Mouse (Mus musculus): Measurements from ENCODE around the gene Flt4. TPM values are rescaled to one million over a fixed set of nuclear protein-coding genes. Genes with fewer than 3 reads are reported as not detected.
"Not testable (repeated sequence)": the region's sequence is repeated elsewhere in the genome, so short reads cannot be mapped to it uniquely, and the experiment has no call there.

The Flt4 gene
- 4.8 and 7.3 TPM in 2 replicates for polyA plus RNA-seq (2012; rRNA removed)

- 3% methylated on average over 61 of the region's 61 CpGs for WGBS
- DNase-seq (ENCODE audit: low read depth, low spot score), result not testable (repeated sequence)
Measured at GRCm38 (mm10) chr11:49608938-49609867, at the start of gene Flt4. Gene Flt4 (plus strand): TSS chr11:49609263.

GRCm38 (mm10) chr11:49575054-49575453 is 34.0 kb upstream of the Flt4 start:
- 29% methylated on average over 2 of the region's 2 CpGs for WGBS
- DNase-seq (ENCODE audit: low read depth, low spot score), result not testable (repeated sequence)

- WGBS, result 64% methylated on average over 8 of the region's 8 CpGs
- not testable (repeated sequence) for DNase-seq (ENCODE audit: low read depth, low spot score)
Measured at GRCm38 (mm10) chr11:49580452-49580851, 28.6 kb upstream of the Flt4 start.

GRCm38 (mm10) chr11:49590213-49590612 is 18.9 kb upstream of the Flt4 start:
- 89% methylated on average over 19 of the region's 19 CpGs for WGBS
- no peak for DNase-seq (ENCODE audit: low read depth, low spot score)

- WGBS, result 67% methylated on average over 2 of the region's 2 CpGs
- not testable (repeated sequence) for DNase-seq (ENCODE audit: low read depth, low spot score)
Measured at GRCm38 (mm10) chr11:49597149-49597548, 11.9 kb upstream of the Flt4 start.

- not testable (repeated sequence) for DNase-seq (ENCODE audit: low read depth, low spot score)
Measured at GRCm38 (mm10) chr11:49608306-49608705, 757 bp upstream of the Flt4 start.

GRCm38 (mm10) chr11:49609868-49610824 is 1.1 kb downstream of the Flt4 start:
- WGBS, result 2% methylated on average over 52 of the region's 52 CpGs
- not testable (repeated sequence) for DNase-seq (ENCODE audit: low read depth, low spot score)

More at GRCm38 (mm10) chr11:49608306-49608705, 757 bp upstream of the Flt4 start:
- WGBS, result 87% methylated on average over 5 of the region's 5 CpGs

- WGBS, result 18% methylated on average over 3 of the region's 3 CpGs
- not testable (repeated sequence) for DNase-seq (ENCODE audit: low read depth, low spot score)
Measured at GRCm38 (mm10) chr11:49611349-49611748, 2.3 kb downstream of the Flt4 start.

- no peak for DNase-seq (ENCODE audit: low read depth, low spot score)
- 30% methylated on average over 3 of the region's 3 CpGs for WGBS
Measured at GRCm38 (mm10) chr11:49612154-49612553, 3.1 kb downstream of the Flt4 start.

GRCm38 (mm10) chr11:49613349-49613748 is 4.3 kb downstream of the Flt4 start:
- 14% methylated on average over 10 of the region's 10 CpGs for WGBS
- no peak for DNase-seq (ENCODE audit: low read depth, low spot score)

GRCm38 (mm10) chr11:49615856-49616725 is 7.0 kb downstream of the Flt4 start:
- WGBS, result 82% methylated on average over 10 of the region's 10 CpGs
- no peak for DNase-seq (ENCODE audit: low read depth, low spot score)

- 69% methylated on average over 8 of the region's 8 CpGs for WGBS
- DNase-seq (ENCODE audit: low read depth, low spot score), result no peak
Measured at GRCm38 (mm10) chr11:49618476-49618875, 9.4 kb downstream of the Flt4 start.

- no peak for DNase-seq (ENCODE audit: low read depth, low spot score)
- WGBS, result 78% methylated on average over 5 of the region's 5 CpGs
Measured at GRCm38 (mm10) chr11:49621953-49622352, 12.9 kb downstream of the Flt4 start.

GRCm38 (mm10) chr11:49624156-49624555 is 15.1 kb downstream of the Flt4 start:
- no peak for DNase-seq (ENCODE audit: low read depth, low spot score)
- WGBS, result 78% methylated on average over 3 of the region's 3 CpGs

GRCm38 (mm10) chr11:49625863-49626262 is 16.8 kb downstream of the Flt4 start:
- WGBS, result 64% methylated on average over 15 of the region's 15 CpGs
- no peak for DNase-seq (ENCODE audit: low read depth, low spot score)

GRCm38 (mm10) chr11:49626748-49627147 is 17.7 kb downstream of the Flt4 start:
- 63% methylated on average over 8 of the region's 8 CpGs for WGBS
- DNase-seq (ENCODE audit: low read depth, low spot score), result no peak

GRCm38 (mm10) chr11:49631154-49631553 is 22.1 kb downstream of the Flt4 start:
- 20% methylated on average over 3 of the region's 3 CpGs for WGBS
- DNase-seq (ENCODE audit: low read depth, low spot score), result no peak

- DNase-seq (ENCODE audit: low read depth, low spot score), result no peak
- WGBS, result 71% methylated on average over 2 of the region's 2 CpGs
Measured at GRCm38 (mm10) chr11:49632256-49632655, 23.2 kb downstream of the Flt4 start.

GRCm38 (mm10) chr11:49634101-49634500 is 25.0 kb downstream of the Flt4 start:
- no peak for DNase-seq (ENCODE audit: low read depth, low spot score)
- WGBS, result 7% methylated on average over 22 of the region's 22 CpGs
